11 mouse cellular contexts compared by ENCODE assay signal in the genomic region with DNA sequence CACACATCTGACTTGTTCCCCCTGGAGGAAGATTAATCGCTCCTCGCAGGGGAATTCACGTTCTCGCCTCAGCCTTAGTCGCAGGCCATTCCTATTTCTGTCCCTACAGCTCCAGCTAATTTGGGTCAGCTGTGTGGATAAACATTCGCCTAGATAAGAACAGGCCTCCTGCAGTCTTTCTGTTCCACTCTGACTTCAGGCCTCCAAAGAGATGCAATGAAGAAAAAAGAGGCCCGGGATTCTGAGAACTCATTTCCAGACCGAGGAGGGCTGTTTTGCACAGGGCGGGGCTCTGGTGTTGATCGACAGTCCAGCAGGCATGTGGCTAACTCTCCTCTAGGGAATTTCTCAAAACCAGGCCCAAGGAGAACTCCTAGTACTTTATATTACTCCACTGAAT. TPM values are rescaled to one million over a fixed set of nuclear protein-coding genes. Genes with fewer than 3 reads are reported as not detected.
DNase-seq lines count a peak whose midpoint lies in the region; ATAC-seq and TF ChIP-seq lines count a peak whose summit lies in the region.
"Had no signal": no experiment of that assay in that cellular context is flagged by ENCODE, and none has a peak within 500 bp of the region (broad histone marks: within the 10 kb centered on the region; RNA-seq: fewer than 3 reads in every experiment).

No protein-coding gene starts in this region.

- no peaks in the 10 kb centered on the region for H3K4me1 ChIP-seq in hindbrain, postnatal 0 days (ENCODE audit: insufficient read depth, low read length)
- H3K4me1 ChIP-seq in hindbrain, embryonic 14.5 days (replicated peaks; ENCODE audit: control insufficient read depth, insufficient read depth, low read length): no peaks in the 10 kb centered on the region
- H3K4me1 ChIP-seq in embryonic facial prominence, embryonic 12.5 days: peaks cover 5% of the 10 kb centered on the region; the same call in 1 of the 2 replicates
- H3K4me1 ChIP-seq in heart, embryonic 15.5 days (replicated peaks): peaks cover 54% of the 10 kb centered on the region
- H3K4me1 ChIP-seq: midbrain, embryonic 13.5 days had no signal

- H3K36me3 ChIP-seq in hindbrain, postnatal 0 days (ENCODE audit: insufficient read depth, low read length): no peaks in the 10 kb centered on the region
- no peaks in the 10 kb centered on the region for H3K36me3 ChIP-seq in hindbrain, embryonic 14.5 days (replicated peaks; ENCODE audit: control insufficient read depth, insufficient read depth)
- no peaks in the 10 kb centered on the region for H3K36me3 ChIP-seq in embryonic facial prominence, embryonic 12.5 days
- H3K36me3 ChIP-seq in heart, embryonic 15.5 days: peaks cover 22% of the 10 kb centered on the region; the same call in 1 of the 2 replicates
- H3K36me3 ChIP-seq: midbrain, embryonic 13.5 days had no signal

- intact Hi-C loops in left cerebral cortex, postnatal 14 days (cut with DNase I): no loop called here

- H3K27me3 ChIP-seq in hindbrain, postnatal 0 days (ENCODE audit: insufficient read depth, low read length): no peaks in the 10 kb centered on the region
- H3K27me3 ChIP-seq in hindbrain, embryonic 14.5 days (ENCODE audit: control insufficient read depth, insufficient read depth, low read length): no peaks in the 10 kb centered on the region
- no peaks in the 10 kb centered on the region for H3K27me3 ChIP-seq in embryonic facial prominence, embryonic 12.5 days
- no peaks in the 10 kb centered on the region for H3K27me3 ChIP-seq in heart, embryonic 15.5 days
- H3K27me3 ChIP-seq: midbrain, embryonic 13.5 days had no signal

- TF ChIP-seq CTCF in hindbrain, postnatal 0 days (IDR thresholded peaks at IDR 0.05; ENCODE audit: low read depth): no peak

- no peak for ATAC-seq in hindbrain, postnatal 0 days
- ATAC-seq in hindbrain, embryonic 14.5 days (ENCODE audit: low FRiP score): no peak
- ATAC-seq in embryonic facial prominence, embryonic 12.5 days (ENCODE audit: insufficient number of reproducible peaks, insufficient read depth, low FRiP score, low TSS enrichment): no peak
- ATAC-seq in heart, embryonic 15.5 days (replicated peaks; ENCODE audit: insufficient number of reproducible peaks, insufficient read depth, low FRiP score, low read depth): peak; percentile 63
- ATAC-seq: intestine, postnatal 0 days; midbrain, embryonic 13.5 days had no signal

- H3K4me2 ChIP-seq in hindbrain, postnatal 0 days (ENCODE audit: low read depth, low read length): no peak overlapping the region
- no peak overlapping the region for H3K4me2 ChIP-seq in hindbrain, embryonic 14.5 days (replicated peaks)
- no peak overlapping the region for H3K4me2 ChIP-seq in embryonic facial prominence, embryonic 12.5 days (replicated peaks)
- peak overlapping the region; percentile 25 for H3K4me2 ChIP-seq in heart, embryonic 15.5 days
- H3K4me2 ChIP-seq: midbrain, embryonic 13.5 days had no signal

- no peak overlapping the region for H3K4me3 ChIP-seq in hindbrain, postnatal 0 days (ENCODE audit: low read length)
- no peak overlapping the region for H3K4me3 ChIP-seq in hindbrain, embryonic 14.5 days (replicated peaks; ENCODE audit: low read length)
- H3K4me3 ChIP-seq in embryonic facial prominence, embryonic 12.5 days: no peak overlapping the region
- H3K4me3 ChIP-seq in heart, embryonic 15.5 days: no peak overlapping the region
- H3K4me3 ChIP-seq: midbrain, embryonic 13.5 days had no signal

- H3K9ac ChIP-seq in hindbrain, postnatal 0 days (replicated peaks; ENCODE audit: low read length): no peak overlapping the region
- no peak overlapping the region for H3K9ac ChIP-seq in hindbrain, embryonic 14.5 days
- no peak overlapping the region for H3K9ac ChIP-seq in embryonic facial prominence, embryonic 12.5 days
- peak overlapping the region; percentile 16; the same call in 1 of the 2 replicates for H3K9ac ChIP-seq in heart, embryonic 15.5 days
- H3K9ac ChIP-seq: liver, embryonic 14.5 days; midbrain, embryonic 13.5 days had no signal

- 43% methylated on average over 10 of the region's 10 CpGs for WGBS in hindbrain, postnatal 0 days
- 43% methylated on average over 10 of the region's 10 CpGs for WGBS in hindbrain, embryonic 14.5 days
- WGBS in embryonic facial prominence, embryonic 12.5 days: 29% methylated on average over 10 of the region's 10 CpGs
- WGBS in heart, embryonic 15.5 days: 9% methylated on average over 10 of the region's 10 CpGs

- no peak overlapping the region for H3K27ac ChIP-seq in hindbrain, postnatal 0 days
- no peak overlapping the region for H3K27ac ChIP-seq in hindbrain, embryonic 14.5 days
- 0 out of 2 replicates have a peak overlapping the region, but pooled peaks have one; percentile 23 for H3K27ac ChIP-seq in embryonic facial prominence, embryonic 12.5 days
- H3K27ac ChIP-seq in heart, embryonic 15.5 days: peak overlapping the region; percentile 86
- H3K27ac ChIP-seq: liver, embryonic 14.5 days; midbrain, embryonic 13.5 days had no signal

- DNase-seq in hindbrain, postnatal 0 days (ENCODE audit: low spot score): peak; percentile 24
- no peak for DNase-seq in hindbrain, embryonic 14.5 days (ENCODE audit: low spot score)
- DNase-seq in ZHBTc4 (ENCODE audit: low read depth, low spot score): peak; percentile 15
- no peak for DNase-seq in urinary bladder, postnatal 10 days (ENCODE audit: low spot score)
- no peak for DNase-seq in left cerebral cortex, postnatal 14 days (ENCODE audit: low spot score in 2 of 2)
- DNase-seq in layer of hippocampus, adult 18-20 months (ENCODE audit: low spot score in 2 of 2): no peak

- no peaks in the 10 kb centered on the region for H3K9me3 ChIP-seq in hindbrain, postnatal 0 days (ENCODE audit: low read length)
- H3K9me3 ChIP-seq in hindbrain, embryonic 14.5 days (ENCODE audit: control insufficient read depth, low read length): no peaks in the 10 kb centered on the region
- no peaks in the 10 kb centered on the region for H3K9me3 ChIP-seq in embryonic facial prominence, embryonic 12.5 days
- H3K9me3 ChIP-seq in heart, embryonic 15.5 days (replicated peaks): no peaks in the 10 kb centered on the region
- H3K9me3 ChIP-seq: midbrain, embryonic 13.5 days had no signal

RNA-seq across cellular contexts. Expression of a gene that starts 43.0 kb away (rescaled TPM):
- total RNA-seq in hindbrain, postnatal 0 days (2014; rRNA removed): 0.94 and 1.3 TPM in 2 replicates
- polyA plus RNA-seq in hindbrain, postnatal 0 days (2015; fragmentation: Nextera tagmentation; extraction: Ambion mirVana): 0.53 and 1.3 TPM in 2 replicates
- 0.34 and 0.44 TPM in 2 replicates for polyA plus RNA-seq in hindbrain, embryonic 14.5 days (2014; fragmentation: Nextera tagmentation; extraction: Ambion mirVana)
- polyA plus RNA-seq in embryonic facial prominence, embryonic 12.5 days (2016; fragmentation: Nextera tagmentation; extraction: Ambion mirVana): 1.7 and 2.0 TPM in 2 replicates
- 63.0 and 69.6 TPM in 2 replicates for polyA plus RNA-seq in heart, embryonic 15.5 days (2015; fragmentation: Nextera tagmentation; extraction: Ambion mirVana)
- under 1 TPM; 0.51 to 0.61 TPM for total RNA-seq in left cerebral cortex, postnatal 14 days (2021)
- total RNA-seq in layer of hippocampus, adult 18-20 months (2021): under 1 TPM; 0.20 to 0.28 TPM

Comparison
In these comparisons a context has a peak if more than half of its experiments do, and no peak if none do; other contexts are left out.
1. DNase-seq: peak in hindbrain, postnatal 0 days (single experiment) and ZHBTc4 (single experiment); none in hindbrain, embryonic 14.5 days (single experiment), urinary bladder, postnatal 10 days (single experiment), left cerebral cortex, postnatal 14 days (0 of 2) and layer of hippocampus, adult 18-20 months (0 of 2).
2. H3K27ac ChIP-seq: peak in embryonic facial prominence, embryonic 12.5 days (single experiment) and heart, embryonic 15.5 days (single experiment); none in hindbrain, postnatal 0 days (single experiment) and hindbrain, embryonic 14.5 days (single experiment).
3. RNA of a gene that starts 43.0 kb away (polyA plus RNA-seq): 63.0 to 69.6 TPM in heart, embryonic 15.5 days; 1.7 to 2.0 TPM in embryonic facial prominence, embryonic 12.5 days, 0.53 to 1.3 TPM in hindbrain, postnatal 0 days and 0.34 to 0.44 TPM in hindbrain, embryonic 14.5 days; every median in the first group is over 10 times any median in the second.